Mouse (Mus musculus): ENCODE results near the gene Cdk5. TPM values are rescaled to one million over a fixed set of nuclear protein-coding genes. Genes with fewer than 3 reads are reported as not detected.

Gene Cdk5
- total RNA-seq, 1 experiment from 2014 or later: 46.4 TPM

- no peak for DNase-seq
Measured at GRCm38 (mm10) chr5:24427981-24428402, 4.7 kb upstream of the Cdk5 start.

DNA sequence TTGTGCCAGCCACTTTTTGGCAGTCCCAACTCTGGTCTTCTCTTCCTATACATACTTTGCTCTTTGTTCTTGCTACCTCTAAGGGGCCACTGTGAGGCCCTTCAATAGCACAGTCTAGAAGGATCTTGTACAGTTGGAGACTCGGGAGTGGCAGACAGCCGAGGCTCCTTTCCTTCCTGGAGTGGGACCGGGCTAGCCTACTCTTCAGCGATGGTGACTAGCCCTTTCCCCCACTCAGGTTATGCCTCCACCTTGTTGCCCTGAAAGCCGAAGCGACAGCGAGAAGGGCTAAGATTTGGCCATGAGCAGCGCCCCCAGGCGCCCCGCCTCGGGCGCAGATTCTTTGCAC is 3.9 kb upstream of the Cdk5 start:
- no peak for DNase-seq

DNA sequence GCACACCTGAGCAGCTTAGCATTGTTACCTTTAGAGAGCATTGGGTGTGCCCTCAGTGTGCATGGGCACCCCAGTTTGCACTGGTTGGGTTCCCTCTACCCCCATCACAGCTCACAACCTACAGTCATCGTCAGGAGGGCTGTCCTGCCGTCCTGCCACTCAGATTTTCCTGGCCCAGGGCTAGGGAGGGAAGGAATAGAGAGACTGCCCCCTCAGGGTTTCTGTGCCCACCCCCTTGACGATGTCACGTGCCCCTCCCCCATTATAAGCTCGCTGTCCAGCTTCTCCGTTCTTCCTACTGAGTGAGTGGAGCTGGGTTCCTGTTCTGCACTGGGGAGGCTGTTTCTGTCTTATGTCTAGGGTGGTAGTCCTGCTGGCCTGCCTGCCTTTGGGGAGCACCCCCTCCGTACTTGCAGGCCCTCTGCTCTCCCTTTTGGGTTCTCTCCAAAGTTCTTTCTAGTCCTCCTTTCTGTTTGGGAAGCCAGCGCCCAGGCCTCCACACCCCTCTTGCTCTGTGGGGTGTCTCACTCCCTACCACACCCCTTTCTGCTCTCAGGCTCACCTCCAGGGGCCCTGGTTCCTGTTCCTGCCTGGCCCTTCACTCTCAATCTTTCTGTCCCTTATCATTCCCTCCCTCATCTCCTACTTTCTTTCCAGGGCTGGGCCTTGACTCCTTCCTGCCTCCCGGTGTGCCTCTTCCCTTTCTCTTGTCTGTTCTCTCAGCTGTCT is 3.4 kb upstream of the Cdk5 start:
- no peak for DNase-seq

- DNase-seq: no peak
Measured at GRCm38 (mm10) chr5:24426037-24426432, 2.7 kb upstream of the Cdk5 start.

DNA sequence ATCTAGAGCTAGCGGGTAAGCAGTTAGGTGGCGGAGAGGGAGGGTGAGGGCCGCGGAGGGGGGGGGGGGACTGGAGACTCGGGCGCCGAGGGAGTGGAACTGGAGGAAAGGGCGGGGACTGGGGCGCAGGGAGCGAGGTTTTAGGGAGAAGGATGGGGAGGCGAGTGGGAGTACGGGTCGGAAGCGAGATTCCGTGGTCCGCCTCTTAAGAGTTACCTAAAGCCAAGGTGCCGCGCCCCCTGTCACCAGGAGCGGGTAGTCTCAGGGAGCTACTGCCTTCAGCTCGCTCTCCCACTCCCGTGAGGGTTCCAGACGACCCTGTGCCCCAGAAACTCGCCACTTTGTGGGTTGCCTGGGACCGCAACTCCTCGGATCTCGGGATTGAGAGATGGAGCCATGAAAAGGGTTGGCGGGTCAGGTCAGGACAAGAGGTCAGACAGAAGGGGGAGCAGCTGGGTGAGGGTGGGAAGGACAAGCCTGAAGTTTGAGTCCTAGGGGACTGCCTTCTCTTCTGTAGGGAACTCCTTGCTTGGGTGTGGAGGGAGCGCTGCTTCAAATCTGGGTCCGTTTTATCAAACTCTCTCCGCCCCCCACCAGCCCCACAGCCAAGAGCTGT is 2.2 kb upstream of the Cdk5 start:
- peak; percentile 57 for DNase-seq

GRCm38 (mm10) chr5:24424861-24425411 is 1.6 kb upstream of the Cdk5 start:
- peak; percentile 89 for DNase-seq

GRCm38 (mm10) chr5:24424004-24424781 is 863 bp upstream of the Cdk5 start:
- DNase-seq: peak; percentile 25

- DNase-seq: no peak
Measured at GRCm38 (mm10) chr5:24420381-24420780, 2.9 kb downstream of the Cdk5 start.

DNA sequence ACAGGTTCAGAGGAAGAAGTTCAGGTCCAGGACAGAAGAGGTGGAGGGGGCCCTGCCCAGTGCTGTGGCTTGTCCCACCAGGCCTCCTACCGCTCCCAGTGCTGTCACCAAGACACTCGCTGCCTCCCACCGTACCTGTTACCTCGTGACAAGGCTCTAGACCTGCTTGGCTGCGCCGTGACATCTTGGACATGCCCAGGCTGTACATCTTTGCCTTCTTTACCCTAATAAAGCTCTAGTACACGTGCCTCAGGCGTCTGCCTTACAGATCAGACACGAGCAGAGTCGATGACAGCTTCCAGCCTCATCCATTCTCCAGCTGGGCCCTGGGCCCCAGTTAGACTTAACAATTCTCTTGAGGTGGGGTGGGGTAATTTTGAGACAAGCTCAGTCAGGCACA is 5.7 kb downstream of the Cdk5 start:
- DNase-seq: no peak

- peak; percentile 55 for DNase-seq
Measured at GRCm38 (mm10) chr5:24416222-24416736, 7.1 kb downstream of the Cdk5 start.

DNA sequence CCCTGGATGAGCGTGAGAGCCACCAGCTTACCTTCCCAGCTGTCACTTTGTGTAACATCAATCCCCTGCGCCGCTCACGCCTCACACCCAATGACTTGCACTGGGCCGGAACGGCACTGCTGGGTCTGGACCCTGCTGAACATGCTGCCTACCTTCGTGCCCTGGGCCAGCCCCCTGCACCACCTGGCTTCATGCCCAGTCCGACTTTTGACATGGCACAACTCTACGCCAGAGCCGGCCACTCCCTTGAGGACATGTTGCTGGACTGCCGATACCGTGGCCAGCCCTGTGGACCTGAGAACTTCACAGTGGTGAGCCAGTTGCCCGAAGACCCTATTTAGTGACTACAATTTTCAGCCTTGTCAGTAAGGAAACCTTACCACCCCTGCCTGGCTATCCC is 9.4 kb downstream of the Cdk5 start:
- no peak for DNase-seq

DNA sequence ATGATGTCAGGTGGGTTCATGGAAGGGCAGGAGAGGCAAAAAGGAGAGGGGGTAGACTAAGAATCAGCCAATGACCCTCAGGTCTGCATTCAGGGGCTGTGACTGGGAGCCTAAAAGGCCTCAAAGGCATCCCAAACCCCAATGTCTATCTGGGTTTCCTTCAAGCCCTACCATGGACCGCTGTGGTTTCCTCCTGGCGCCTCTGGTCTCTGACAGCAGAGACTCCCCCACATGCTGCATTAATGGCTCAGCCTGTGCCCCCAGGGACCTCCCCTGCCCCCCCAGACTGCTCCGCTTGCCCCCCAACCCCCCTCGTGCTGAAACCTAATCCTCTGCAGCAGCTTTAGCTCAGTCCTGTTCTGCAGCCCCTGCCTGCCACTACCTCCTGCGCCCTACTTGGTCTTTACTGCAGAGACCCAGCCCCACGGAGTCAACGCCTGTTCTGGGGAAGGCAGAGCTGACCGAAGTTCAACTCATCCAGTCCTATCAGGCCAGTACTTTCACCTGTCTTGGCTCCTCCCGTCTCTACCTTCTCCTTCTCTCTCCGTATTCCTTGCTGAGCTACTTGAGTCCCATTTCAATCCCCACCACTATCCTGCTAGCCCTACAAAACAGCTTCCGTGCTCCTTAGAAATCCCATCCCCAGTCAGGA is 10.2 kb downstream of the Cdk5 start, which contains the start of gene Asic3:
Gene Asic3 (plus strand): TSS at position 351 of the 652 bp plus-strand sequence.
- no peak for DNase-seq

DNA sequence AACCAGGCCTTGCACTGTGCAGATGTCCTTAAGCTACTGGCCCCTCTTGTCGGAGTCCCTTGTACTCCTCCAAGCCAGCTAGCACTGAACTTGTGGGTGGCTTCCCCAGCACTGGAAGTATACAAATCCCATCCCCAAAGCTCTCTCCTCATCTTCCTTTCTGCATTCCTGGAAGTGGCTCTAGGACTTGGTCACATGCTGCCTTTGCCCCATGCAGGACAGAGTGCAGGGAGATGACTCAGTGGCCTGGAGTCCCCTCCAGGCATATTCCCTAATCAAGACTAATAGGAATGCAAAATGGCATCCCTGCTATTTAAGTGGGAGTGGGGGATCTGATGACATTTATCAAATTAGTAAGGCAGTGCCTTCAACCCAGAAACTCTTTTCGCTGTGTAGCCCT is 11.3 kb downstream of the Cdk5 start:
- DNase-seq: no peak

DNA sequence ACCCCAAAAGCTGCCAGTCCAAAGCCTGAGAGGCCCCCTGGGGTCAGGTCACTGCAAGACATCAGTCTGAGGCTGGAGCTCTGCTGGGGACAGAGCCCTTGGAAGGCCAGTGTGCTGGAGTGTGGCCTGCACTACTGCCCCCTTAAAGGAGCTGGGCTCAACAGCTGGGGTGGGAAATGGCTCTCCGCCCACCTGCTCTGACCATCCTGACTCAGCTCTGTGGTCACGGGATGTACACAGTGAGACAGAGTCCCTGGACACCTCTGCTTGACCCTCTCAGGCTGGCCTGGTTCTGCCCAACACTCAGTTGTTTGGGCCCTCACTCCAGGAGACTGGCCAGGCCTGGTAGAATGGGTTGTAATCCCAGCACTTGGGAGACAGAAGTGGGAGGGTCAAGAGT is 13.9 kb downstream of the Cdk5 start:
- DNase-seq: no peak

DNA sequence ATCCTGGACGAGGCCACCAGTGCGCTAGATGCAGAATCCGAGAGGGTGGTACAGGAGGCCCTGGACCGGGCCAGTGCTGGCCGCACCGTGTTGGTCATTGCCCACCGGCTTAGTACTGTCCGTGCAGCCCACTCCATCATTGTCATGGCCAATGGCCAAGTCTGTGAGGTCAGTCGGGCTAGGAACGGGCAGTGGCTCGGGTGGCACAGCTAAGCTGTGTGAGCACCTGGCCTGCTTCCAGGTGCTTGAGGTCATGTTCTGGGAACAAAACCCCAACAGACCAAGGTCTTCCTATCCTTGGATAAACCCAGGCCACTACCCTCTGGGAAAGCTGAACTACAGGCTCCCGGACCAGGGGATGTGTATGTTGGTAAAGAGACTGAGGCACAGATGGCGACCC is 14.7 kb downstream of the Cdk5 start:
- peak; percentile 64 for DNase-seq

DNA sequence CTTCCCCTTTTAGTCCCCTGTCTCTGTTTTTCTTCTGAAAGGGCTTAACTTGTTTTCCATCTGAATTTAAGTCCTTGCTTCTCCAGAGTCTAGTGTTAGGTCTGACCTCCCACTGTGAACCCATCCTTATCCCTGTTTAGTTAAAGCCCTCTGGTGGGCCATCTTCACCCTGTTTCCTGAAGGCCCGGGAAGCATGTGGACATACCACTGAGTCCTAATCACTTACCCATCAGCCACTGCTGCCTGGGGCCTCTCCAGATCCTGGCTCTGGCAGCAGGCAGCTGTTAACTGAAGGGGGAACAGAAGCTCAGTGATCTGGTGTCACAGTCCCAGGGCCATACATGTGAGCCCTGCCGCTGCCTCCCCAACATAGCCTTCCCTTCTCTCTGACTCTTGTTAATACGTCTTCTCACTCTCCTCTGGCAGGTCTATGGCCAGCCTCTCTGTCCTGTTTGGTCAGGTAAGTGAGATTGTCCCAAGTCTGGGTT is 17.9 kb downstream of the Cdk5 start:
- no peak for DNase-seq

- no peak for DNase-seq
Measured at GRCm38 (mm10) chr5:24404594-24405360, 18.6 kb downstream of the Cdk5 start.

DNA sequence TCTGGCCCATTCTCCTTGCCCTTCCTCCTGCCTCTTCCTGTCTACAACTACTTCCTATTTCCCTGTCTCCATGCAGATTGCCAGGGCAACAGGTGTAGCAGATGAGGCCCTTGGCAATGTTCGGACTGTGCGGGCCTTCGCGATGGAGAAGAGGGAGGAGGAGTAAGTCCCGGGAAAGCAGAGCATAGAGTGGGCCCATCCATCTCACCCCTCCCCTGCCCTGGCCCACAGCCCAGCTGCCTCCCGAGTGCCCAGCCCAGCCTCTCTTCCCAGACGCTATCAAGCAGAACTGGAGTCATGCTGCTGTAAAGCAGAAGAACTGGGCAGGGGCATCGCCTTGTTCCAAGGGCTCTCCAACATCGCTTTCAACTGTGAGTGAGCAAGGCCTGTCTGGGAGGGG is 21.4 kb downstream of the Cdk5 start:
- DNase-seq: no peak

DNA sequence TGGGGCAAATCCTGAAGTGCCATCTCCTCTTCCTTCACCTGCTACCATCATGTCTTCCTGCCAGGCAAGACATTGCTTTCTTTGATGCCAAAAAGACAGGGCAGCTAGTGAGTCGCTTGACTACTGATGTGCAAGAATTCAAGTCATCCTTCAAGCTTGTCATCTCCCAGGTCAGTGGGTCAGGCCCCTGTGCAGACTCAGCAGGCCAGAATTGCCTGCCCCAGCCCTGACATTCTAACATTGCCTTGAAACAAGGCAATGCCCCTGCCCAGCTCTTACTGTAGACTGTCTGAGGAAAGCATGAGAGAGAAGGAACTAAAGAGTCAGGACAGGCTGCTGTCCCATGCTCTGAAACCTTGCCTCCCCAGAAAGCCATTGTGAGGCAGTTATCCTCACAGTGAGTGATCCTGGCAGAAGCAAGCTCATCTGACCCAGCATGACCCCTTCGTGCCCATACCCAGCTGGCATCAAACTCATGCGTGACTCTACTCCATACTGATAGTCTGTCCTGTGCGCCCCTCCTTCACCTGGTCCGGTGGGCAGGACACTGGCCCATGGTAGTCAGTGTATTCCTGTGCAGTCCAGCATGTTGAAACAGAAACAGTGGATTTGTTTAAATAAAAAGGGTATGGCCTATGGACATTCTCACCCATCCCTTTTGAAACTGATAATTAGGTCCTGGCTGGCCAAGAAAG is 22.3 kb downstream of the Cdk5 start:
- DNase-seq: no peak

GRCm38 (mm10) chr5:24400362-24400761 is 23.0 kb downstream of the Cdk5 start:
- no peak for DNase-seq

DNA sequence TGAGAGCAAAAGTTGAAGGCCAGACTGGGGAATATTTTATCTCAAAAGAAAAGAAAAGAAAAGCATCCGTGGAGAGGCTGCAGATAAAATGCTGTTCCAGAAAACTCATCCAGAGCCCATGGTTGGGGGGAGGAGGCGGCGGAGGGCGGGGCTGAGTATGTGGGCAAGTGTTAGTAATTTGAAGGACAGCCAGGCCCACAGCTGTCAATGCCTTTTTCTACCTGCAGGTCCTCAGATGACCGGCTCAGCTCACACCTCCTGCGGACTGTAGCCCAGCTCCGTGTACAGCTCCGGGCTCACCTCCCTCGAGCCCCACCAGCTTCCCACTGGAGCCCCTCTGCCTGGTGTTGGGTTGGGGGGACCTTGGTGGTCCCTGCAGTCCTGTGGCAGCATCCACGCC is 23.6 kb downstream of the Cdk5 start:
- DNase-seq: no peak

All from adrenal gland, postnatal 25 days (tissue).